Mouse (Mus musculus) common myeloid progenitor, adult 5-6 weeks (primary cell): ENCODE results near the gene Slc38a10. TPM values are rescaled to one million over a fixed set of nuclear protein-coding genes. Genes with fewer than 3 reads are reported as not detected.

ENCODE experiments used
- ATAC-seq: replicated peaks from 2 replicates; pipeline ENCODE4 v1.8.0; 2016; ENCODE audit warnings: low read depth, mild to moderate bottlenecking, moderate TSS enrichment, inconsistent platforms; ENCODE audit not compliant: poor library complexity, severe bottlenecking
- total RNA-seq: library from RNA; stranded (forward); fragments of 200-1000, 187-1606 nt; gene quantifications from 2 replicates; pipeline ENCODE4 v1.2.3, GENCODE M21; 2017

Slc38a10 gene
- total RNA-seq, 1 experiment from 2014 or later: 49.5 TPM

DNA sequence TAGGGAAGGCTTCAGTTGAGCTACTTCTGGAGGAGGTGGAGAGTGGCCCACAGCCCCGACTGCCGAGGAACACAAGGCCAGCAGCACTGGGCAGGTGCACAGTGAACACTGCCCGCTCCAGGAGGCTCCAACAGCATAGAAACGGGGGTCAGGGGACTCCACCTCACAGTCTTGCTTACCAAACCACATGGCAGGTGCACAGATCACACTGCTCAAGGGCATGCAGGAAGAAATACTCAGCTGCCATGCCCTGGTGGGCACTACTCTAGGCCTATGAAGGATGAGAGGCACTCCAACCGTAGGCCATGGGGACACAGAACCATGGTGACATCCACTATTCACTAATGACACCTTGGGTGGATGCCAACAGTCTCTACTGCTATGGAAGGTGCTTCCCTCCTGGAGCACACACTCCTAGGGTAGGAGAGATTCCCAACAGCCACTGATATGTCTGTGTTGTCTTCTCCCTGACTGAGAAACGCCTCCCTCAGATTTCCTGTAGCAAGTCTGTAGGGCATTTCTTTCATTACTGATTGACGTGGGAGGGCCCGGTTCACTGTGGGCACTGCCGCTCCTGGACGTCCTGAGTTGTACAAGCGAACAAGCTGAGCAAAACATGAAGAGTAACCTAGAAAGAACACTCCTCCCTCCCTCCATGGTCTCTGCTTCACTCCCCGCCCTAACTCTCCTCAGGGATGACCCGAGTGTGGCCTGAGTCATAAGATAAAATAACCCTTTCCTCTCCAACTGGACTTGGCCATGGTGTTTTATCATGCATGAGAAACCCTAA, 7.2 kb downstream of the Slc38a10 start:
- ATAC-seq: no peak

DNA sequence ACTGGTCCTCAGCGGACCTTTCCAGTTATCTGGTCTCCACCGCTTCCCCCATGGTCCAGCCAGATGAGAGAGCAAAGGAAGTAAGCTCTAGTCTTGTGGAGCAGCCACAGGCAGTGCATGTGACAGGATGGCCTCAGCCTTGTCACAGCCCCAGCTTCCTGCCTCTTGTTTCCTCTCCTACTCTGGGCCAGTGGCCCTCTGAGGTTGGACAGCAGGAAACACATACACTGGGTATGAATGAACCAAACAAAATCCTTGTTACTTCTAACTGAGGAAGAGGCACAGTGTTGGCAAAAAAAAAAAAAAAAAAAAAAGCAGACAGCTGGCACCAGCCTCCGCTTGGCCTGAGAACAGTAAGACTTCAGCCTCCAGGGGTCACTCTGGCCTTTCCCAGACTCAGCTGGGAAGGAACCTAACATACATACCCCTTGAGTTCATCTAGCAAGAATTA, 8.5 kb downstream of the Slc38a10 start:
- ATAC-seq: peak; percentile 92

DNA sequence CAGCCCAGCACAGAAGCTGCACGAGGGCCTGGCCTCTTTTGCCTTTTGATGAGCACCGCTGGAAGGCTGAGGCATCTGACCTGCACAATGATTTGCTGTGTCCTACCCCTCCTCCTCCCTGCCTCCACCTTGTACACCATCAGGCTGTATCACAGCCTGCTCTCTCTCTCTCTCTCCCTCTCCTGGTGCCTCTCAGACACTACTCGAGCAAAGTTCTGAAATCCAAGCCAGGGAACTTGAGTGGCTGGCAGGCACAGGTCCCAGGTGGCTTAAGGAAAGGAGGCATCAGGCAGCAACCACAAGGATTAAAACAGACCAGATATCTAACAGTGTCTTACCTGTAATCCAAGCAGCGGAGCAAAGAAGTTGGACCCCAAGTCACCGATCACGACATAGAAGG, 10.9 kb downstream of the Slc38a10 start:
- ATAC-seq: no peak

DNA sequence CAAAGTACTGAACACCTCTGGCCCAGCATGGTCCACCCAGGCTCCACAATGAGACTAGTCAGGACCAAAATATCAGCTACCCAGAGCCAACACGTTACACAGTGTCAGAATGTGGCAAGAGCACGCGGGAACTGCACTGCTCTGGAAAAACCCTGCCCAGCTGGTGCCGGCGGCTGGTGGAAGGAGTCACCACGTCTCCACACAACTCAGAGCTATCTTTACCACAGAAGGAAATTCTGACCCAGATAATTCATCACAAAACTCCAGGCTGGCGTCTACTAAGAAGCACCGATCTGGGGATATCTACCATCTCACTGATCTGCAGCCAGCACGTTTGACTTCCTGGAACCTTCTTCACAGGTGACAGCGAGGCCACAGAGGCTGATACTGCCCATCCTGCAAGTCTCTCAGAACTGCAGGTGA, 11.8 kb downstream of the Slc38a10 start:
- no peak for ATAC-seq

DNA sequence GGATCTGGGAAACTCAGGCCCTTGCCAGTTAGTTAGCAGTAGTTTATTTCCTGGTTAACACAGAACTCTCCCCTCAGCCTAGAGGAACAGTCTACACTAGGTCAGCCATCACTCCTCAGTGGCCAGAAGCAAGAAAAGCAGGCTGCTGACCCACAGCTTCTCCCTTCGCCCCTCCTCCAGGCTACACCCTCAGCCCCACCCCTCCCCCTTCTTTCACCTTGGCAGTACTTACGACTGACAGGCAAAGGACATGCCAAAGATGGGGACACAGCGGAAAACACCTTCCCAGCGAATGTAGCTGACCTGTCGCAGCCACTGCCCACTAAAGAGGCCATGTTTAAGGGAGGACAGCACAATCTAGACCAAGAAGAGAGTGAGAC, 13.5 kb downstream of the Slc38a10 start:
- no peak for ATAC-seq

DNA sequence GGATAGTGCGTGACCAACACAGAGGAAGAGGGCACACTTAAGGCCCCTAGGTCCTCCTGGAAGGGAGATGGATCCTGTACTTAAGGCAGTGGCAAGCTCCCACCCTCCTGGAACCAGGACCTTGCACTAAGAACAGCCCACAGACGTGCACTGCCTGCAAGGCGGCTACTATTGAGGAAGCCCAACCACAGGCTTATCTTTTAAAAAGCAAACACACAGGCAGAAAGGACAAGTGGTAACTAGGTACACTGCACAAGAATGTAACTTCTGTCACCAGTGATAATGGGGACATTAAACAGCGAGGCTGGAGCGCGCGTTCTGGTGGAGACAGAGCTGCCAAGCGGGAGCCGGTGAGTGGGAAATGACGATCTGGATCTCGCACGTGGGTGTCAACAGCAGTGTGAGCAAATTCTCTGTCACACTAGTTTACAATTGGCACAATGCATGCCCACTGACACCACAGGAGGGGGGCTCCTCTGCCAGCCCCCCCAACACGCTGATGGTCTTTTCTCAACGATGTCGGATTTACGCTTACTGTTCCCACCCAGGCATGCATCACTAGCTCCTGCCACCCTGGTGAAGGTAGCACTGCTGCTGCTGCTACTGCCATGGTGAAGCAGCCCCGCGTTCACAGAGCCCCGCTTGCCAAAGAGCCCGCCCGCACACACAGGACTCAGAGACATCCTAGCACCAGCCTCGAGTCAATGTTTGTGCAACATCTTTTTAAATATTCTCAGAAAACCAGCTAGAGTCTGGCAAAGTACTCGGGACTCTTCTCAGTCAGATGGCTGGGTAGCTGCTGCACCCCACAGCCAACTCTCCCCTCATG, 14.1 kb downstream of the Slc38a10 start:
- peak; percentile 84 for ATAC-seq

DNA sequence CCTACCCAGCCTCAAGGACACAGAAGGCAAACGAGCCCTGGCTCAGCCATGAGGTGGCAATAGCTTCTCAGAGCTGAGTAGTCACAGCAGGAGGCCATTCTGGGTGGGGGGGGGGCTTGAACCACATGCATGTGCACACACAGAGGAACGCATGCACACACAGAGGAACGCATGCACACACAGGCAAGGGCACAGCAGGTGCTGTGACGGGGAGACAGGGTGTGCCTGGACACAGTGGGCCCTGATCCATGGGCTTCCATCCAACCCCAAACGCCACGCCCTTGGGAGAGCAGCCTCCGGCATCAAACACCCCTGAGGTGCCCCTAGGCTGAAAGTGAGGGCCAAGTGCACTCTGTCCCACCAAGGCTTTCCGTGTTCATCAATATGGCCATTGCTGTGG, 15.0 kb downstream of the Slc38a10 start:
- no peak for ATAC-seq

DNA sequence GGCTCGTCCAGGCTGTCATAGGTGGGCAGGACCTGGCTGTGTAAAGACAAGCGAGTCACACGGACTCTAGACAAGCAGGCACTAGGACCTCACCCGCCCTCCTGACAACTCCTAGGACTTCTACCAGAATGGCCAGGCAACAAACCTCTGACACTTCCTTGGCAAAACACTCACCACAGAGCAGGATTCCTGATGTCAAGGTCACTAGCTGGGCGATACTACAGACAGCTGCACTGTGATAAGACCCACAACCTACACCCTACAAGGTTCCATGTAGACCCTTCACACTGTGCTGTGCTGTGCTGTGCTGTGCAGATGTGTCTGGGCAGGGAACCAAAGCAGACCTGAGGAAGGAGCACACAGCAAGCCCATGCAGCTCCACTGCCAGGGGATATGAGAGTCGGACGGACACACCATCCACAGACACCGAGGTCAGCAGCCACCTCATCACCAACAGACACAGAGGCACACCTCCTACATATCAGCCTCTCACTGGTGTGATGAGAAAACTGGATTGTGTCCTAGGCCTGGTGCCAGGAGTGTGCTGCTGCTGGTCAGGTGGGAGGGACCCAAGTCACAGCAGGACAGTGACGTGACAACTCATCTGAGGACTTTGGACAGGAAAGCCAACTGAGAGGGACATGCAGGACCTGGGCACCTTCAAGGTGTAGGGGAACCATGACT, 16.2 kb downstream of the Slc38a10 start:
- no peak for ATAC-seq

DNA sequence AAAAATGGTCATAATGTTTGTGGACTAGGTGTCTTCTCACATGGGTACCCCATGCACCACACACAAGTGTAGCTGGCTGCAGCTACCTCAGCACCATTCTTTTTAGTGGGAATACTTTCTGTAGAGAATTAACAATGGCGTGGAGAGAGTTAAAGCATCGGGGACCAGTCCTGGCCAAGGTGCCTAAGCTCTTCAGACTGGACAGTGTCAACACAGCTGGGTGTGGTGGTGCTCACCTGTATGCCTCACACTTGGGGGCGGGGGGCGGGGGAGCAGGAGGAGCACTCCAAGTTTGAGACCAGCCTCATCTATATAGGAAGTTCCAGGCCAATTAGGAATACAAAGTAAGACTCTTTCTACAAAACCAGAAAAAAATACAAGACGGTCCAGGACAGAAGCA, 17.0 kb downstream of the Slc38a10 start:
- no peak for ATAC-seq

DNA sequence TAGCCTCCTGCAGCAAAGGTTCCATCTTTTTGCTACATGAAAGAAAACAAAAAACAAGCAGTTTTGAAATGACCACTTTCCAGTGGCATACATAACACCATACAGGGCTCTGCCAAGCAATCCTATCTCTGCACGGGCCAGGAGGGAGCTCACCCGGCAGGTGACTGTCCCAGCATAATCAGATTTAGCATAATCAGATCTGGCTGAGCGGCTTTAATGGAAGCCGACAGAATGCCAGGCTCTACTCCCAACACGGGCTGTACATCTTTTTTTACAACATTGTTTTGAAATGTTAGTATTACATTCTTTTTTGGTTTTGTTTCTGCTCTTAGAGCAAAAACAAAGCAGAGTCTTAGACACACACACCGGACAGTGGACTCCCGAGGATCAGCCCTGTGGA, 21.9 kb downstream of the Slc38a10 start:
- ATAC-seq: no peak

DNA sequence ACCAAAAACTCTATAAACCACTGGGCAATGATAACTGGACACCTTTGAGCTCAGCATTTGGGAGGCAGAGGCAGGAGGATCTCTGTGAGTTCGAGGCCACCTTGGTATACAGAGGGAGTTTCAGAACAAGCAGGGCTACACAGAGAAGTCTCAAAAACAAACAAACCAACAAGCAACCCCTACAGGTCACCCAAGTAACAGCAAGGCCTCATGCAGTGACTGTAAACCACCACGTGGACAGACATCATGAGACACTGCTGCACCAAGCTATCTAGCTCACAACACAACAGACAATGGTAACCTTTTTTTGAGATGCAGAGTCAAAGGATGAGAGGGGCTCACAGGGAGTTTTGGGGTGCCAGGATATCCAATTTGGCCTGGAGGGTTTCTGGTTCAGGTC, 24.3 kb downstream of the Slc38a10 start:
- peak; percentile 60; the same call in 1 of the 2 replicates for ATAC-seq

DNA sequence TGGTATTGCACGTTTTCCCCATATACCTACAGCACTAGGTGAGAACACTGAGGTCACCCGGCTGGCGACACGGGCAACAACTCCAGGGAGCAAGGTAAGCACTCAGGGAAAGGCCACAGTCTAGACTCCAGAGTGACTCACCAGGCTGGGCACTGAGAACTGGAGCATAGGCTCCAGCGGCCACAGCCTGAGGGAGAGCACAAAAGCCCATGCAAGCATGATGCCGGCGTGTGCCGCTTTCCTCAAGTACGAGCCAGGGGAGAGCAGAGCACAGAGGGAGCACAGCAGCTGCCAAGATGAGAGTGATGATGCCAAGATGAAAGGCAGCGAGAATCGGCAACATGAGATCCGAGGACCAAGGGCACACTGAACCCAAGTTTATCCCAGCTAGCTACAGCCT, 29.0 kb downstream of the Slc38a10 start:
- no peak for ATAC-seq

DNA sequence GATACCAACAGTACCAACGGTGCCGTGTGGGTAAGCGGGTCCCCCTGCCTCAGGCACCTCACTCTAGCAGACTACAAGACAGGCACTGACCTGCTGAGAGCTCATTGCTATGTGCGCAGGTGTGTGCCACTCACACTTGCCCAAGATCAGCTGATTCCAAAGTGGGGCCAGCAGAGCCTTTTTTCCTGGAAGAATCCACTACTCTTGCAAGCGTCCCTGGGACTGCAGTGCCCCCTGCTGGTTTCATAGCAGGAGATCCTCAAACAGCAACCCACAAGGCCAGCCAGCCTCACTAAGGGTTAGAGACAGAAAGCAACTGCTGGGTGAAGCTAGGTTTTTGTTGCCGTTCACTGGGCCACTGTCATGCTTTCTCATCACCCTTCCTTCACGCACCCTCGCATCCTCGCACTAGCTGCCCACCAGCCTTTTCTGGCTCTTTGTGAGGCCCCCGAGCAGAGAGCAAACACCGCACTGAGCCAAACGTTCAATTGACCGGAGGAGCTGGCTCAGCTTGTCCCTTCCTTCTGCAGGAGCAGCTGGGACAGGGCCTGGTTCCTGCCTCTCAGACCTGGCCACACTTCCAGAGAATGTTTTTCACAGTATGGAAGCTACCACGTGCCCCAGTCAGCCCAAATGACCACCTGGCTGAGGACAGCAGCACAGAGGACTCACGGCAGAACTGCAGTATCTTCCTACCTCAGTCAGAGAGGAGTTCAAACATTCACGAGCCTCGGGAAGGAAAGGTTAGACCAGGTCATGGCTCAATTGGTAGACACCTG, 30.3 kb downstream of the Slc38a10 start:
- ATAC-seq: peak; percentile 53

DNA sequence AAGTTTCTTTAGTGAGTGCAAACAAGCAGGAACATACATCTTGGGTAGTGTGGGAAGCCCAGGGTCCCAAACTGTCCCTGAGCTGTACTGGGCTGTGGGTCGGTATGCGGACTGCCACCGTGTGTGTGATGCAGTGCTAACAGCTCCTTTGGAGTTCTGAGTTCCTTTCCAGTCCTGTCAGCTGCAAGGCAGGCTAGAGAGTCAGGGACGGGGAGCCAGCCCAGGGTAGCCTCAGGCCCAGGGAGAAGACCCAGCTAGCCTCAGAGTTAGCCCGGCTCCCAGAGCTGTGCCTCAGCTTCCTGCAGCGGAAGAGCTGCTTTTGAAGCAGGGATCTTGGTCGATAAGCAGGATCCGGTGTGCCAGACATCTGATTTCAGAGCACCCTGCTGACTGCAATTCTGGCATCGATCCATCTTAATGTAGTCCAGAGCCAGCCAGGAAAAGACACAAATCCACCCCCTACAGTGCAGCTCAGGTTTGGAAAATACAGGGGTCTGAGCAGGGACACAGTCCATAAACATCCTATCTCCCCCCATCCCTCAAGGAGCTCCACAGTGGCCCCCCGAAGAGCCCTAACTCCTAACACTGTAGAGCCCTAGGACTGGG, 31.1 kb downstream of the Slc38a10 start:
- ATAC-seq: no peak

DNA sequence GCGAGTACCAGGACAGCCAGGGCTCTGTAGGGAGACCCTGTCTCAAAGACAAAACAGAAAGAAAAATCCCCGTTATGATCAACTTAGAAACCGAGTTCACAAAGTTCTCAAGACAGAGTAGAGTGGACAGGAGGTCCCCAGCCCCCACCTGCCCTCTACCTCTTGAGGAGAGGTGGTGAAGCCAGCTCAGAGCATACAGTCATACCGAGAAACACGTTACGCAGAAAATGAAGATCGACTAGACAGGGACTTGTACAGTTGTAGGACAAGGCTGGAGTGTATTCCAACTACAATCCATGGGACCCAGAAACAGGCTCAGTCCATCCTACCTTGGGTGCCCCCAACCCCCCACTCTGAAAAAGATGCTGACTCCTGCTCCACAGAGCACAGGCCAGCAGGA, 32.0 kb downstream of the Slc38a10 start:
- ATAC-seq: no peak

DNA sequence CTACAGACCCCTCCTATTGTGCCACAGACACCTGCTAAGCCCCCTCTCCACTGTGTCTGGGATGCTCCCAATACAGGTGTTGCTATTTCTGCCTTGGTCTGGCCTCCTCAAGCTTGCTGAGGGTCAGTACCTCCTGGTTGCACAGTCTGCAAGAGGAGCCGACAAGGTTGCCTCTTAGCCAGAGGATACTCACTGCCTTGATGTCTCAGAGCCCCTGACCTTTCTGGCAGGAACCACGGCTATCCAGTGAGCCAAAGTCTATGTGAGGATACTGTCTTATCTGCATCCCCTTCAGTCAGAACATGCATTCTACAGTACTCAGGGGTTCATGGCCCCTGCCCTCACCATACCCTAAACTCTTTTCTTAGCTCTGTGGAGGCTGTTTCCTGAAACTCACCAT, 33.5 kb downstream of the Slc38a10 start:
- ATAC-seq: no peak

DNA sequence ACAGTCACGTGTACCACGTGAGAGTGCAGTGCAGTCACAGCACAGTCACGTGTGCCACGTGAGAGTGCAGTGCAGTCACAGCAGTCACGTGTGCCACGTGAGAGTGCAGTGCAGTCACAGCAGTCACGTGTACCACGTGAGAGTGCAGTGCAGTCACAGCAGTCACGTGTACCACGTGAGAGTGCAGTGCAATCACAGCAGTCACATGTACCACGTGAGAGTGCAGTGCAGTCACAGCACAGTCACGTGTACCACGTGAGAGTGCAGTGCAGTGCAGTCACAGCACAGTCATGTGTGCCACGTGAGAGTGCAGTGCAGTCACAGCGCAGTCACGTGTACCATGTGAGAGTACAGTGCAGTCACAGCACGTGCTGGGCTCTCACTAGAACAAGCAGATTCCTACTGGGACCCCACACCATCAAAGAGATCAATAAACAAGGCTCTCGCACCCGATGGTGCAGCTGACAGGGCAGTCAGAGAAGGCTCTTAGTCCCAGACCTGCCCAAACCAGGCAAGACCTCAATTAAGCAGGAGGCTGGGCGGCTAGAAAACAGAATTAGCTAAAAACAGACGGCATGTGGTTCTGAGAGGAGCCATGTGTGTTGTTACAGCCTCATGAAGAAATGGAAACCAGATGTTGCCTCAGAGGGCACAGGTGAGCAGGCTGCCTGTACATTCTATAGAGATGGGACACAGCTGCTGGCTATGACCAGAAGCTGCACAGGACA, 36.5 kb downstream of the Slc38a10 start:
- ATAC-seq: no peak

DNA sequence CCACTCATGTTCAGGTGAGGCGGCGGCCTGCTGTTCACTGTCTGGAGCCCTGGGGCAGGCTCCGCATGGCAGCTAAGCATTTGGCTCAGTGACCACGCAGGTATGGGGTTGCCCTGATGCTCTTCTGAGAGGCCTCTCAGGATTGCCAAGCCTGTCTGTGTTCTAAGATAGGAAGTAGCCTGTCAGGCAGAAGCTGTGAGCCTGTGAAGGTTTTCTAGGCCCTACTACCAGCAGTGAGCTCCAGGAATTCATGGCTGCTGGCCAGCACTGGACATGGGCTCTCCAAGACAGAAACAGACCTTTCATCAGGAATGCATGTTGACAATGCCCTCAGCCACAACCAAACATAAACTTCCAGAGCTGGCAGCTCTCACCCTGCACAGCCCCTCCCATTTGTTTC, 39.0 kb downstream of the Slc38a10 start:
- no peak for ATAC-seq

DNA sequence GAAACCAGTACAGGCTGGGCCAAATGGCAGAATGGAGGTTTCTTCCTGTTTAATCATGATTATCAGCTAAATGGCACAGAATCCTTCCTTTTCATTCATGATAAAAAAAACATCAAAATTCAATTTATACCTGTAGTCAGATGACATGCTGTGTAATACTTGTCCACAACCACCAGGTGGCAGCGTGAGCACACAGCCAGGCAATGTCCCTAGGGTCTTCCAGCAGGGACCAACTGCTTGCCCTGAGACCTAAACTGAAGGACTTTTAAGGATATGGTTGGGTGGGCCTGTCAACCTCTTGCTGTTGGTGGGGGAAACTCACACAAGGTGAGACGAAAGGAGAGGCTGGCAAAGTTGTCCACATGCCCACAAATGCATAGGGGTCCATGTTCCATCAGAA, 40.1 kb downstream of the Slc38a10 start:
- peak; percentile 60 for ATAC-seq
